Mouse (Mus musculus) embryo, embryonic 9.5 days (tissue): ENCODE data around the gene 1700069L16Rik.

Source experiments
- DNase-seq: peaks from one replicate; pipeline ENCODE4 v3.0.0-alpha.2; 2017; ENCODE audit errors: extremely low spot score

Gene 1700069L16Rik

GRCm38 (mm10) chr5:113690069-113690548, 34.5 kb downstream of the 1700069L16Rik start:
- DNase-seq = no peak

DNA sequence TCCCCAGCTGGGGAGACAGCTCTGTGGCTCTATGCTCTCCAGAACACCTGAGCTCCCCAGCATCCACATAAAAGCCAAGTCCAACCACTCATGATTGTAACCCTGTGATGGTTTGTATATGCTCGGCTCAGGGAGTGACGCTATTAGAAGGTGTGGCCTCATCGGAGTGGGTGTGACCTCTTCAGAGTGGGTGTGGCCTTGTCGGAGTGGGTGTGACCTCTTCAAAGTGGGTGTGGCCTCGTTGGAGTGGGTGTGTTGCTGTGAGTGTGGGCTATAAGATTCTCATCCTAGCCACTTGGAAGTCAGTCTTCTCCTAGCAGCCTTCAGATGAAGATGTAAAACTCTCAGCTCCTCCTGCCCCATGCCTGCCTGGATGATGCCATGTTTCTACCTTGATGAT, 37.1 kb downstream of the 1700069L16Rik start:
- no peak for DNase-seq

DNA sequence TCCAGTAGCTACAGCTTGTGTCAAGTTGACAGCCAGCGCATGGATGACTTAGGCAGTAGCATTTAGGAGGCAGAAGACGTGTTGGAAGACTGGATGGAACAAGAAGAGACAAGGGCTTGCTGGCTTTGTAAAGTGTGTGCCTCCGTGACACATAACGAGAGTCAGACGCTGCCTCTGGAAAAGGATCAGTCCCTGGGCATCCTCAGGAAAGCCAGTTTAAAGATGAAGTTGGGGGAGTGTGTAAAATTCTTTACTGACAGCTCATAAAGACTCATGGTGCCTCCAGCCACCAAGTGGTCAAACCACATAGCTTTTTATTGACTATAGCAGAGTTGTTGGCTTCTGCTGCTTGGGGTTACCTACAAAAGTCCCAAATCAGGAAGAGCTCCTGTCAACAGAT, 39.1 kb downstream of the 1700069L16Rik start:
- DNase-seq = no peak

DNA sequence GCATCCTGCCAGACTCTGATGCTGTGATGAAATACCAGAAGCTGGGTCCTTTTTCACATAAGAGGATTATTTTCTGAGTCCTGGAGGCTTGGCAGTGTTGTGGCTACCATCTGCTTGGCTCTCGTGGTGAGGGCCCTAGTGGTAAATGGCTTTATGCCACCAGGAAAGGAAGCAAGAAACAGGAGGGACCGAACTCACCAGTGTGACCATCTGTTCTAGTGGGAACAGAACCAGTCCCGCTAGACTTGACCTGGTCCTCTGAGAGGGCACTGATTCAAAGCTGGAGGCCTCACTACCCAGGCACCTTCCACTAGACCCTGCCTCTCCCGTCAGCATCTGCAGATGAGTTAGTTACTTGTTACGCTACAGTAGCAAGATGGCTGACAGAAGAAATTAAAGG, 41.3 kb downstream of the 1700069L16Rik start:
- DNase-seq = no peak

DNA sequence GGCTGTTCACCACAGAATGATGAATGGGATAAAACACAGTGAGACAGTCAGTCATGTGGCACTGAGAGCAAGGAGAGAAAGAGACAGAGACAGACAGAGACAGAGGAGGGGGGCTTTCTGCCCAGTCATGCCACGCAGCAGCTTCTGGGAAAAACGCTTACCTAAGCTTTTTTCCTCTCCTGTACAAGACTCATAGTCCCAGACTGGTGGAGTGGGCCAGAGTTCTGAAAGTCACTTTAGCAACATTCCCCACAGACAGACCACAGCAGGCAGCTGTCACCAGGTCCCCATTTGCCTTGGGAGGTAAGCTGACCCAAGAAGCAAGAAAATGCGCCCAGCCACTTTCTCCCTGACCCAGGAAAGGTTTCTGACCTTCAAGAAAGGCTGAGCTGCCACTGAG, 42.1 kb downstream of the 1700069L16Rik start:
- DNase-seq = no peak

DNA sequence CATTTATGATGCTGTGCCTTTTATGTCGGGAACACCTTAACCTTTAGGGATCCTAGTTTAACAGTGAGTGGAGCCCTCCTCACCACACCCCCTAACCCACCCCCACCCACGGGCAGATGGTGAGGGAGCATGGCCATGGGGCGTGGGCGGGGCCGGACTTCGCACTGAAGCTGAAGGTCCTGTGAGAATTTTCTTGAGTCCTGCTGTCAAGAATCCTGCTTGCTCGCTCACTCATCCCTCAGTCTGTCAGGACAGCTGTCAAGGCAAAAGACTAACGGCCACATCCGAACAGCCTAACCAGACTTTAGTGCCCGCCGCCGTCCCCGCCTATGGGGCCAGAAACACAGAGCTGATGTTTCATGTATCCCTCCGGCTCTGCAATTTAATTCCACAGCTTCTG, 43.4 kb downstream of the 1700069L16Rik start:
- no peak for DNase-seq

DNA sequence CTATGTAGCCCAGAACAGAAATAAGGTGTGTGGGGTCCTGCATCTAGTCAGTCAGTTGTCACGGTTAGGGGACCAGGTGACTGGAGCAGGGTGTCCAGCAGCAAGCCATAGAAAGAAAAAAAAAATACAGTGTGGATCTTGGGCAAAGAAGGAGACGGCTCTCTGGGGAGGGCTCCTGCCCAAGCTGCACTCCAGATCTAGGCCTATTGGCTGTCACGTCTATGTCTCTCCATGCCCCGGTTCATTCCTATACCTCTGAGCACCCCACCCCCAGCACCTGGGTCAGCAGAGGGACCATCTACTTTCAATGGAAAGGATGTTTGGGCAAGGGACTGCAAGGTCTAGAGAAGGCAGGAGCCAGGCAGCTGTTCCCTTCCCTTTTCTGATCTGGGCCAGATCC, 45.1 kb downstream of the 1700069L16Rik start:
- DNase-seq = no peak

GRCm38 (mm10) chr5:113678743-113679452, 45.7 kb downstream of the 1700069L16Rik start:
- DNase-seq = no peak

GRCm38 (mm10) chr5:113677541-113677940, 47.0 kb downstream of the 1700069L16Rik start:
- DNase-seq = no peak

GRCm38 (mm10) chr5:113674851-113675250, 49.7 kb downstream of the 1700069L16Rik start:
- DNase-seq = no peak

- DNase-seq = no peak
Observed at GRCm38 (mm10) chr5:113672456-113672855, 52.1 kb downstream of the 1700069L16Rik start.

DNA sequence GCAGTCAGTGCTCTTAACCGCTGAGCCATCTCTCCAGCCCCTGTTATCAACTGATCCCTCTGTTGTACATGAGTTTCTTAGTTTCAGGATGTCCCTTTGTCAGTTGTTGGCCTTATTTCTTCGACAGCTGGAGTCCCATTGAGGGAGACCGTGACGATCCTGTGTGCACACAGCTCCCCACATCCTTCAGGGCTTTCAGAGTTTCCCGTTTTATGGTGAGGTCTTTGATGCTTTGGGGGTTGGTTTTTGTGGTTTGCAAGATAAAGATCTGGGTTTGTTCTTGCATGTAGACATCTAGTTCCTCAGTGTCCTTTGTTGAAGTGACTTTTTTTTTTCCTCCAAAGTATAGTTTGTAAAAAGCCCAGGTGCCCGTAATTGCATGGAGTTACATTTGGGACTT, 54.0 kb downstream of the 1700069L16Rik start:
- DNase-seq = no peak

- no peak for DNase-seq
Observed at GRCm38 (mm10) chr5:113670110-113670509, 54.5 kb downstream of the 1700069L16Rik start.

- DNase-seq = no peak
Observed at GRCm38 (mm10) chr5:113664629-113665195, 59.9 kb downstream of the 1700069L16Rik start.

DNA sequence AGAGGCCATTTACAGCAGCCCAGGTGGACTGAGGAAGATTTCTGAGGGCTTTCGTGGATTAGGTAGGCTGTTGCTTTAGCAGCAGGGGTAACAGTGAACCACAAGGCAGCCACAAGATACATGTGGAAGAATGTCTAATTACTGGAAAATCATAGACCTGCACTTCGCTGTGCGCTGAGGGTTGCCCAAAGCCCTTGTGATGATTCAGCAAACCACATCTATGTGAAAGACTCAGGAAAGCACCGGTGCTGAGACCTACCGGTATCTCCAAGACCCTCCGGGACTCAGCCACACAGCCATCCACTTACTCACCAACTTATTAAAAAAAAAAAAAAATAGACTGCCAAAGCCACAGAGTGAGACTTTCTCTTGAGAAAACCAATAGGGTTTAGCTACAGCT, 60.4 kb downstream of the 1700069L16Rik start:
- DNase-seq = no peak

- no peak for DNase-seq
Observed at GRCm38 (mm10) chr5:113660872-113661271, 63.7 kb downstream of the 1700069L16Rik start.

DNA sequence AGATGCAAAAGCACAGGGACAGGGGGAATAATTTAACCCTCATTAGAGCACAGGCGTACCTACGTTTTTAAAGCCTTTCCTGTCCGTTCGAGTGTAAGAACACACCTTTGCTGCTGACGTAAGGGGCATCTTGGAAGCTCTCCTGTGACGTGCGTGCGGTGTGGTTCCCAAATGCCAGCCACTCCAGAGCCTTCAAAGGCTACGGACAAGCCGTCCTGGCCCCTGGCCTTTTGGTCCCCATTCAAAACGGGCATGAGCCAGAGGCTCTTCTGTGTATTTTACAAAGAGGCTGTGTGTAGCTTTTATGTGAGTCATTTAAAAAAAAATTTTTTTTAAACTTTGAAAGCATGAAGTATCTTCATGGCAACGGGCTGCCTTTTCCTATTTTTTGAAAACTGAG, 69.8 kb downstream of the 1700069L16Rik start:
- DNase-seq = no peak

DNA sequence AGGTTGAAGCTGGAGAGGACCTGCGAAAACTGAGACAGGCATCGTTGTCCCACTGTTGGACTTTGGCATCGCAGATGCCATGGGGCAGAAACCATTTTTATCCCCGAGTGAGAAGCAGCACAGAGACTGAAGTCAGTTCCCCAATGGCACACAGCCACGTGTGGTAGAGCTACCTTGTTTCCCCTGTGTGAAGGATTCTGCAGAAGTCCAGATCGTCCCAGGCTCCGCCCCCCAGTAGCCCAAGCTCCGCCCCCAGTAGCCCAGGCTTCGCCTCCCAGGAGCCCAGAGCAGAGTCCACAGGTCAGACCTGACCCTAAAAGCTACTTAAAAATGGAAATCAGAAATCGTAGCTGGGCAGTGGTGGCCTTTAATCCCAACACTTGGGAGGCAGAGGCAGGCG, 70.4 kb downstream of the 1700069L16Rik start:
- no peak for DNase-seq

DNA sequence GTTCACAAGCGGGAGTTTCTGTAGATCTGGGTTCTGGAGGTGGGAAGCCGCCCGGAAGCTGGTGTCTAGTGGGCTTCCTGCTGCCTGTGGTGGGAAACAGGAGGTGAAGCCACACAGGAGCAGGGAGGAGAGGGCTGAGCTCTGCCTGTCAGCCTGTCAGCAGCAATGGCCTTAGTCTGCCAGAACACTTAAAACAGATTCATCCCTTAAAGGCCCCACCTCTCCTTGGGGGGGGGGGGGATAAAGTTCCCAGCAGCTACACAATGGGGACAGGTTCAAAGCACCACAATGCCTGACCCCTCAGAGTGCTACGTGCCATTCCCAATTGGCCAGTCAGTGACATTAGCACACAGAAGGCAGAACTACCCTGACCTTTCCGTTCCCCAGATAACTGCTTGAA, 72.4 kb downstream of the 1700069L16Rik start:
- DNase-seq = no peak

DNA sequence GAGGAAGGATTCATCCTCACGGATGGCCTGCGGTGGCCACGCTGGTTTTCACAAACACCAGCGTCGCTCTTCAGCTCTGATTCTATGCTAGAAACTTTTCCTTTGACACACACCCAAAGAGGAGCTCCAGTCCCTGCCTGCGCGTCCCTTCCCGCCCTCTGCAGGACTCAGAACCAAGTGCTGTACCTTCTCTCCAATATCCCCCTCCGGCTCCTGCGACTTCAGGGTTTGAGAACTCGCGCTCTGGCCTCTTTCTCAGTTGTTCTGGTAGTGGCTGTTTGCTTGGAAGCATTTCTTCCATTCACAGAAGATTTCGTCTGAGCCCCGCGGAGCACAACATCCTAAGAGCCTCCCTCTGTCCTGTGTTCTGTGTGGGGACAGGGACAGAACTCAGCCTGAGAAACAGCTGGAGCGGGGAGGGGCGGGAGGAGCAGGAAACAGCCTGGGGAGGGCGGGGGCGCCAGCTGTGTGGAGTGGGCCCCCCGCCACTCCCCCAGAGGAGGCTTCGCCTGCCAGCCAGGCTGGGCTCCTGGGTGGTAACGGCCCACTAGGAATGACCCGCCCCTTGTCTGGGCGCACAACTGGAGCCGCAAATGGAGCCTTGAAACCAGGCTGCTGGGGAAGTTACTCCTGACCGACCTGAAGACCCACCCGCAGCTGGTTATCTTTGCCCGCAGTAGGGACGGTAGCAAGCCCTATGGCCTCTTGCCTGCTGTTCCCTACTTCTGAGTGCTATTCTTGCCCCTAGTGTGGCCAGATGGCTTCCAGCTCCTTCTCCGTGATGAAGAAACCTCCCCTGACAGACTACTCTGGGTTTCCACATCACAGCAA, 74.3 kb downstream of the 1700069L16Rik start, which contains the start of gene Cmklr1:
Gene Cmklr1, minus strand, starts transcription at position 392 of the 831 bp plus-strand sequence.
- peak; percentile 27 for DNase-seq

GRCm38 (mm10) chr5:113648647-113649211, 75.8 kb downstream of the 1700069L16Rik start:
- DNase-seq = no peak

DNA sequence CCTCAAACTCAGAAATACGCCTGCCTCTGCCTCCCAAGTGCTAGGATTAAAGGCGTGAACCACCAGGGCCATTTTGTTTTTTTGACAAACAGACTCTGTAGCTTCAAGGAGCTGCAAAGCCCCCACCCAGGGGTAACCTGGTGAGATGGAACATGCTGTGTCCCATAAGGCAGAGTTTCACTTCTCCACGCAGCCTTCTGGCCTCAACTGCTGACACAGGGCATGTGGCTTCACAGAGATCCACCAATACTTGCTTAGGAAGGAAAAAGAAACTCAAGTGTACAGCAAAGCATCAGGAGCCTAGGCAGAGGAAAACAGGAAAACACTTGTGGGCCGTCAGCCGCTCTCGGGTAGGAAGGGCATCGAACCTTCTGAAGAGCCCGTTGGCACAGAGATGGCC, 77.4 kb downstream of the 1700069L16Rik start:
- no peak for DNase-seq
